Mouse (Mus musculus) frontal cortex, adult 2 months (tissue): Measurements from ENCODE around the gene Slc25a41. TPM values are rescaled to one million over a fixed set of nuclear protein-coding genes. Genes with fewer than 3 reads are reported as not detected.
A peak's percentile ranks its signal among the peaks of the same experiment; 100 is the strongest.

ENCODE experiments used
- DNase-seq, 2 experiments: peaks; one replicate each; pipeline ENCODE4 v3.0.0; 2022; ENCODE audit warnings: low spot score in 1 of 2; ENCODE audit errors: extremely low spot score in 1 of 2
- polyA plus RNA-seq: library from polyadenylated mRNA; depleted of rRNA; stranded (reverse); fragments of >200 nt; gene quantifications from 2 replicates; pipeline ENCODE4 v1.2.3, GENCODE M21; 2012; rRNA removed

Gene Slc25a41
- polyA plus RNA-seq, 1 experiment = 0.66 TPM

- no peak for DNase-seq
These were observed 44.9 kb downstream of the Slc25a41 start for GRCm38 (mm10) chr17:56996506-56996905.

- no peak for DNase-seq
These were observed 46.4 kb downstream of the Slc25a41 start for GRCm38 (mm10) chr17:56995046-56995445.

DNA sequence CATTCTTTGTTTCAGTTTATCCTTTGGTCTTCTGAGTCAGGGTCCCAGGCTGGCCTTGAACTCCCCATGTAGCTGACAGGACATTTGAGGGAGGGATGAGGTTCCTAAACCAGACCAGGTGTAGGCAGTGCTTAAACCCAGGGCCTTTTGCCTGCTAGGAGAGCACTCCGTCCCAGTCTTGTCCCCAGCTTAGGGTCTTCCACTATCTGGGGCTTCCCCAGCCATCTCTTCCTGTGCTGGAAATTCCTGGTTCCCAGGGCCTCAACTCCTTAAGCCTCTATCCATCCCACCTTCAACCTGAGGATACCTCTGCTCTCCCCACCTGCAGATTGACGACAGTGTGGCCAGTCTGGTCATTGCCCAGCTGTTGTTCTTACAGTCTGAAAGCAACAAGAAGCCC lies 50.5 kb downstream of the Slc25a41 start:
- DNase-seq = no peak

GRCm38 (mm10) chr17:56990115-56990746 lies 51.2 kb downstream of the Slc25a41 start, which contains the start of gene Clpp:
Clpp (plus strand) TSS chr17:56990305.
- DNase-seq = peak; percentile 95 to 96

- DNase-seq = peak in 1 of 2 experiments; percentile 87
These were observed 51.9 kb downstream of the Slc25a41 start for GRCm38 (mm10) chr17:56989467-56990114.

DNA sequence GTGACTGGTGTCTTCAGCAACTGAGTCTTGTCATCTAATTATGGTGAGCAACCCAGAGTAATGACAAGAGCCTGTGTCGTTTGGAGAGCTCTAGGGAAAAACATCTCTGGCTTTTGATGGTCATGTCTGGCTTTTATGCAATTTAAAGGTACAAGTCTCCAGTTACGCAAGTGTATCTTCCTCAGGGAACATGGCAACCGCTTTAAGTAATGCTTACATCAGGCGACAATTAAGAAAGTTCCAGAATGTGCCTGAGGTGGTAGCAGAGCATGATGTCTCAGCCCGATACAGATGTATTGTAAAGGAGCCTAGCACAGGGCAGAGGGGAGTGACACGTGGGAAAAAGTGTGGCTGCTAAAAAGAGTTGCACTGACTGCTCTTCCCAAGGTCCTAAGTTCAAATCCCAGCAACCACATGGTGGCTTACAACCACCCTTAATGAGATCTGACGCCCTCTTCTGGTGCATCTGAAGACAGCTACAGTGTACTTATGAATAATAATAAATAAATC lies 52.5 kb downstream of the Slc25a41 start:
- DNase-seq = no peak

GRCm38 (mm10) chr17:56988441-56988840 lies 53.0 kb downstream of the Slc25a41 start:
- DNase-seq = no peak

DNA sequence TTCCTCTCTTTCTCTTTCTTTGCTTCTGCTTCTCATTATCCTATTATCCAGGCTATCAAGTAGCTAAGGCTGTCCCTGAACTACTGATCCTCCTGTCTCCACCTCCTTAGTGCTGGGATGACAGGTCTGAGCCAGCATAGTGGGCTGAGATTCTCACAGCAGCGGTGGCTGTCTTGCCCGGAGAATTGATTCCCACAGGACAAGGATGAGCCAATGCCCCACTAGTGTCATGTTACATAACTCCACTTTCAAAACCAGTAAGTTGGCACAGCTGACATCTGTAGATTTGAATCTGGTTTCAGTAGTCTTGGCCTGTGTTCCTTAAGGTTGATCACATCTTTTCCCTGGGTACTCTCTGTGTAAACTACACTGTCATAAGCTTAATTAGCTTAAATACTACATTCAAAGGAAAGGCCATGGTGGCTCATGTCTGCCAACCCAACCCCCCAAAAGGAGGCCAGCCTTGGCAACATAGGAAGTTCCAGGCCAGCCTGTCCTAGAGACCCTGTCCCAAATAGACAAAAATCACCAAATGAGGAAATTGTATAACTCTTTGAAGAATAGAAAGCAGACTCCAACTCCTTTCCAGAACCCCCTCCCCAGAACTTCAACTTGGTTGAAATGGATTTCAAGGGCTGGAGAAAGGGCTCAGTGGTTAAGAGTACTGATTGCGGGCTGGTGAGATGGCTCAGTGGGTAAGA lies 55.2 kb downstream of the Slc25a41 start:
- DNase-seq = no peak

GRCm38 (mm10) chr17:56985656-56986055 lies 55.8 kb downstream of the Slc25a41 start:
- DNase-seq = no peak

DNA sequence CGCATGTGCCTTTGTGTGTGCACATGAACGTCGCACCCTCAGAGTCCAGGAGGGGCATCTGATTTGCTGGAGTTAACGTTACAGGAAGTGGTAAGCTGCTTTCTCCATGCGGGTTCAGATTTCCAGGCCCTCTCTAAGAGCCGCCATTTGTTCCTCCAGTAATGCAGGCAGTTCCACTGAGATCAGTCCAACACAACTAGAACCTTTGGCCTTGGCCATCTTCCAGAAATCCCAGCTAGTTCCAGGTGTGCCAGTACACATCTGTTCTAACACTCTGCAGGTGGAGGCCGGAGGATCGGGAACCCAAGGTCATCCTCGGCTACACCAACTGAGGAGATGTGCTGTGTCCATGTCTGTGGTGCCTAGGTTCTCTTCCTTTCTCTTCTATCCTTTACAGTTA lies 56.6 kb downstream of the Slc25a41 start:
- DNase-seq = no peak

Other genes with a start within 250 kb of the Slc25a41 start
- 3.6 and 4.0 TPM in 2 replicates for gene Rfx2, start 210.6 kb downstream of the Slc25a41 start, polyA plus RNA-seq
- 0.04 TPM in 1 of 2 replicates, not detected in the other for gene Acsbg2, start 167.2 kb downstream of the Slc25a41 start, polyA plus RNA-seq
- 0.12 and 0.15 TPM in 2 replicates for gene 1700061G19Rik, start 166.2 kb downstream of the Slc25a41 start, polyA plus RNA-seq
- 73.3 and 80.1 TPM in 2 replicates for gene Mllt1, start 106.2 kb downstream of the Slc25a41 start, polyA plus RNA-seq
- not detected in 2 replicates for gene Acer1, start 59.5 kb downstream of the Slc25a41 start, polyA plus RNA-seq
- 146 and 147 TPM in 2 replicates for gene Clpp, start 51.3 kb downstream of the Slc25a41 start, polyA plus RNA-seq
- gene Alkbh7, start 44.3 kb downstream of the Slc25a41 start, polyA plus RNA-seq = 32.4 and 36.0 TPM in 2 replicates
- gene Pspn, start 41.6 kb downstream of the Slc25a41 start, polyA plus RNA-seq = 0.44 TPM in 1 of 2 replicates, not detected in the other
- 74.7 and 86.4 TPM in 2 replicates for gene Gtf2f1, start 30.4 kb downstream of the Slc25a41 start, polyA plus RNA-seq
- gene Gm17949, start 30.2 kb downstream of the Slc25a41 start, polyA plus RNA-seq = 0.08 TPM in 1 of 2 replicates, not detected in the other
- 62.6 and 64.9 TPM in 2 replicates for gene Khsrp, start 10.1 kb downstream of the Slc25a41 start, polyA plus RNA-seq
- gene Crb3, start 17.5 kb upstream of the Slc25a41 start, polyA plus RNA-seq = 1.0 and 1.7 TPM in 2 replicates
- 290 and 350 TPM in 2 replicates for gene Slc25a23, start 18.2 kb upstream of the Slc25a41 start, polyA plus RNA-seq
- 2.3 and 2.4 TPM in 2 replicates for gene Dennd1c, start 36.9 kb upstream of the Slc25a41 start, polyA plus RNA-seq
- 514 and 612 TPM in 2 replicates for gene Tubb4a, start 46.1 kb upstream of the Slc25a41 start, polyA plus RNA-seq
- gene Tnfsf9, start 63.7 kb upstream of the Slc25a41 start, polyA plus RNA-seq = 1.4 and 1.6 TPM in 2 replicates
- 0.40 and 0.66 TPM in 2 replicates for gene Cd70, start 108.1 kb upstream of the Slc25a41 start, polyA plus RNA-seq
- not detected in 2 replicates for gene Tnfsf14, start 152.5 kb upstream of the Slc25a41 start, polyA plus RNA-seq
- 0.18 and 1.6 TPM in 2 replicates for gene C3, start 186.5 kb upstream of the Slc25a41 start, polyA plus RNA-seq
- gene Gpr108, start 206.8 kb upstream of the Slc25a41 start, polyA plus RNA-seq = 25.0 and 26.1 TPM in 2 replicates
- 7.9 and 10.0 TPM in 2 replicates for gene Trip10, start 207.8 kb upstream of the Slc25a41 start, polyA plus RNA-seq
- 3.1 and 4.4 TPM in 2 replicates for gene Vav1, start 237.4 kb upstream of the Slc25a41 start, polyA plus RNA-seq